9 mouse cellular contexts compared by ENCODE assay signal in genomic region chr1:128614653-128615458, GRCm38 (mm10). TPM values are rescaled to one million over a fixed set of nuclear protein-coding genes. Genes with fewer than 3 reads are reported as not detected.
DNase-seq lines count a peak whose midpoint lies in the region; ATAC-seq and TF ChIP-seq lines count a peak whose summit lies in the region.
"Had no signal": no experiment of that assay in that cellular context is flagged by ENCODE, and none has a peak within 500 bp of the region (broad histone marks: within the 10 kb centered on the region; RNA-seq: fewer than 3 reads in every experiment).

No protein-coding gene starts in this region.

- 0 out of 2 replicates have a peak, but pooled peaks have one; percentile 29 for ATAC-seq in liver, embryonic 13.5 days (ENCODE audit: low read depth)
- ATAC-seq in lung, embryonic 14.5 days (ENCODE audit: insufficient read depth): peak; percentile 51; the same call in 1 of the 2 replicates
- 0 out of 2 replicates have a peak, but pooled peaks have one; percentile 31 for ATAC-seq in stomach, postnatal 0 days (ENCODE audit: low FRiP score, low TSS enrichment)

- no peak for TF ChIP-seq CTCF in lung, embryonic 14.5 days (IDR thresholded peaks at IDR 0.05; ENCODE audit: low read depth)
- TF ChIP-seq CTCF in stomach, postnatal 0 days (IDR thresholded peaks at IDR 0.05; ENCODE audit: low read depth): no peak
- TF ChIP-seq CTCF in left cerebral cortex, adult 2 months (IDR thresholded peaks at IDR 0.05): no peak

- no peak overlapping the region for H3K27ac ChIP-seq in liver, embryonic 13.5 days
- H3K27ac ChIP-seq in lung, embryonic 14.5 days (ENCODE audit: low read depth): no peak overlapping the region
- no peak overlapping the region for H3K27ac ChIP-seq in stomach, postnatal 0 days (replicated peaks)
- H3K27ac ChIP-seq in left cerebral cortex, adult 2 months: no peak overlapping the region
- H3K27ac ChIP-seq: midbrain, embryonic 12.5 days had no signal

- WGBS in liver, embryonic 13.5 days (ENCODE audit: insufficient replicate concordance): 36% methylated on average over 7 of the region's 7 CpGs
- 50% methylated on average over 7 of the region's 7 CpGs for WGBS in lung, embryonic 14.5 days
- 55% methylated on average over 7 of the region's 7 CpGs for WGBS in stomach, postnatal 0 days

- H3K9me3 ChIP-seq in liver, embryonic 13.5 days (replicated peaks): no peaks in the 10 kb centered on the region
- no peaks in the 10 kb centered on the region for H3K9me3 ChIP-seq in lung, embryonic 14.5 days (ENCODE audit: low read depth, low read length)
- no peaks in the 10 kb centered on the region for H3K9me3 ChIP-seq in stomach, postnatal 0 days (ENCODE audit: control insufficient read depth, low read length)
- H3K9me3 ChIP-seq: midbrain, embryonic 12.5 days had no signal

- no peaks in the 10 kb centered on the region for H3K27me3 ChIP-seq in liver, embryonic 13.5 days
- no peaks in the 10 kb centered on the region for H3K27me3 ChIP-seq in lung, embryonic 14.5 days (ENCODE audit: insufficient read depth, low read length)
- H3K27me3 ChIP-seq in stomach, postnatal 0 days (ENCODE audit: control insufficient read depth, insufficient read depth, low read length): no peaks in the 10 kb centered on the region
- H3K27me3 ChIP-seq: midbrain, embryonic 12.5 days had no signal

- no peaks in the 10 kb centered on the region for H3K4me1 ChIP-seq in liver, embryonic 13.5 days (replicated peaks)
- peaks cover 3% of the 10 kb centered on the region; the same call in 1 of the 2 replicates for H3K4me1 ChIP-seq in lung, embryonic 14.5 days (ENCODE audit: insufficient read depth)
- no peaks in the 10 kb centered on the region; the same call in 1 of the 2 replicates for H3K4me1 ChIP-seq in stomach, postnatal 0 days (replicated peaks; ENCODE audit: control insufficient read depth, insufficient read depth)
- H3K4me1 ChIP-seq: midbrain, embryonic 12.5 days had no signal

- no peak overlapping the region for H3K9ac ChIP-seq in liver, embryonic 13.5 days
- no peak overlapping the region for H3K9ac ChIP-seq in lung, embryonic 14.5 days
- H3K9ac ChIP-seq in stomach, postnatal 0 days (ENCODE audit: low read length): no peak overlapping the region
- H3K9ac ChIP-seq: midbrain, embryonic 12.5 days had no signal

- H3K4me2 ChIP-seq in liver, embryonic 13.5 days: no peak overlapping the region
- H3K4me2 ChIP-seq in lung, embryonic 14.5 days: no peak overlapping the region
- H3K4me2 ChIP-seq in stomach, postnatal 0 days (replicated peaks; ENCODE audit: low read depth): no peak overlapping the region
- H3K4me2 ChIP-seq: midbrain, embryonic 12.5 days had no signal

- intact Hi-C loops in left cerebral cortex, adult 2 months (cut with DNase I): loop anchor here (5.0 kb wide), 1 partner anchor 192 kb away; no protein-coding TSS in a partner anchor

- no peak overlapping the region for H3K4me3 ChIP-seq in liver, embryonic 13.5 days (replicated peaks)
- H3K4me3 ChIP-seq in lung, embryonic 14.5 days (ENCODE audit: low read depth, low read length): no peak overlapping the region
- H3K4me3 ChIP-seq in stomach, postnatal 0 days (ENCODE audit: low read depth, low read length): no peak overlapping the region
- no peak overlapping the region for H3K4me3 ChIP-seq in left cerebral cortex, adult 2 months
- H3K4me3 ChIP-seq: midbrain, embryonic 12.5 days had no signal

- DNase-seq in liver, embryonic 13.5 days: no peak
- no peak for DNase-seq in liver
- peak; percentile 64 for DNase-seq in c-Kit-positive CD71-negative TER-119-negative erythroid progenitor cells, embryonic 14.5 days (ENCODE audit: low read depth)
- peak; percentile 70 for DNase-seq in lung, embryonic 14.5 days
- DNase-seq in stomach, postnatal 0 days (ENCODE audit: low spot score): peak; percentile 26
- no peak for DNase-seq in left cerebral cortex, adult 2 months (ENCODE audit: extremely low spot score in 1 of 2, low spot score in 2 of 2)
- DNase-seq in embryo, embryonic 9.5 days (ENCODE audit: extremely low spot score): no peak
- DNase-seq in left cerebral cortex, adult 8-10 months (ENCODE audit: low spot score in 2 of 2): no peak

- no peak for TF ChIP-seq EP300 in stomach, postnatal 0 days (optimal IDR thresholded peaks at IDR 0.05)

- H3K36me3 ChIP-seq in liver, embryonic 13.5 days: no peaks in the 10 kb centered on the region
- H3K36me3 ChIP-seq in lung, embryonic 14.5 days (ENCODE audit: insufficient read depth): no peaks in the 10 kb centered on the region
- no peaks in the 10 kb centered on the region for H3K36me3 ChIP-seq in stomach, postnatal 0 days (ENCODE audit: control insufficient read depth, insufficient read depth, low read length)
- H3K36me3 ChIP-seq: midbrain, embryonic 12.5 days had no signal

RNA-seq across cellular contexts. Expression of gene Cxcr4, which starts 22.8 kb away (rescaled TPM):
- polyA plus RNA-seq in liver, embryonic 13.5 days (2015; fragmentation: Nextera tagmentation; extraction: Ambion mirVana): 1.00 and 1.0 TPM in 2 replicates
- 10.3 and 10.9 TPM in 2 replicates for polyA plus RNA-seq in lung, embryonic 14.5 days (2014; fragmentation: Nextera tagmentation; extraction: Ambion mirVana)
- 1.6 and 2.0 TPM in 2 replicates for polyA plus RNA-seq in stomach, postnatal 0 days (2015; fragmentation: Nextera tagmentation; extraction: Ambion mirVana)
- 1 to 10 TPM; 1.2 to 2.4 TPM for total RNA-seq in left cerebral cortex, adult 2 months (2021)
- total RNA-seq in left cerebral cortex, adult 8-10 months (2022): 1 to 10 TPM; 2.0 to 2.5 (median 2.2) TPM

Comparison
In these comparisons a context has a peak if more than half of its experiments do, and no peak if none do; other contexts are left out.
1. DNase-seq: peak in c-Kit-positive CD71-negative TER-119-negative erythroid progenitor cells, embryonic 14.5 days (single experiment), lung, embryonic 14.5 days (single experiment) and stomach, postnatal 0 days (single experiment); none in liver, embryonic 13.5 days (single experiment), liver (single experiment), left cerebral cortex, adult 2 months (0 of 2), embryo, embryonic 9.5 days (single experiment) and left cerebral cortex, adult 8-10 months (0 of 2).
2. Peak in every context shown above with its lines, with median percentiles within 50 percentile points of each other: ATAC-seq.